Mouse (Mus musculus): ENCODE measurements around the gene Rgs14.

GRCm38 (mm10) chr13:55375877-55376276, 6.3 kb downstream of the Rgs14 start:
- TF ChIP-seq POLR2A (IDR thresholded peaks at IDR 0.05; ENCODE audit: low read depth, low read length) (no peak), CTCF (IDR thresholded peaks at IDR 0.05; ENCODE audit: extremely low read depth, insufficient read length, insufficient replicate concordance, low read depth, low read length) (no peak)
